Comparison of ENCODE assay signal across 9 mouse cellular contexts in genomic region chr8:115159711-115160374, GRCm38 (mm10).
DNase-seq lines count a peak whose midpoint lies in the region; ATAC-seq and TF ChIP-seq lines count a peak whose summit lies in the region.
"Had no signal": no experiment of that assay in that cellular context is flagged by ENCODE, and none has a peak within 500 bp of the region (broad histone marks: within the 10 kb centered on the region; RNA-seq: fewer than 3 reads in every experiment).

No protein-coding gene starts in this region.

- peak; percentile 25 to 37 for DNase-seq in left cerebral cortex, adult 18-20 months (ENCODE audit: low spot score in 2 of 2)
- no peak for DNase-seq in left cerebral cortex, postnatal 10 days (ENCODE audit: extremely low spot score in 1 of 2, low spot score in 2 of 2)
- peak; percentile 85 for DNase-seq in cerebellum, adult 9-10 months
- DNase-seq in gastrocnemius, adult 2 months, result peak; percentile 51
- DNase-seq in midbrain, embryonic 10.5 days (ENCODE audit: low spot score), result peak; percentile 62
- peak; percentile 45 for DNase-seq in testis, postnatal 10 days (ENCODE audit: low spot score)

- 4% methylated on average over 22 of the region's 22 CpGs for WGBS in hindbrain, embryonic 16.5 days
- WGBS in limb, embryonic 12.5 days, result 3% methylated on average over 22 of the region's 22 CpGs
- 20% methylated on average over 22 of the region's 22 CpGs for WGBS in midbrain, embryonic 10.5 days

- H3K36me3 ChIP-seq in hindbrain, embryonic 16.5 days (ENCODE audit: control insufficient read depth, insufficient read depth, low read length), result no peaks in the 10 kb centered on the region
- H3K36me3 ChIP-seq in limb, embryonic 12.5 days, result no peaks in the 10 kb centered on the region
- no peaks in the 10 kb centered on the region for H3K36me3 ChIP-seq in midbrain, embryonic 10.5 days
- H3K36me3 ChIP-seq: G1E had no signal

- no peaks in the 10 kb centered on the region for H3K9me3 ChIP-seq in hindbrain, embryonic 16.5 days (ENCODE audit: control insufficient read depth, low read length)
- no peaks in the 10 kb centered on the region for H3K9me3 ChIP-seq in limb, embryonic 12.5 days
- no peaks in the 10 kb centered on the region for H3K9me3 ChIP-seq in midbrain, embryonic 10.5 days (replicated peaks)

- ATAC-seq in hindbrain, embryonic 16.5 days, result peak; percentile 58; the same call in 1 of the 2 replicates
- no peak for ATAC-seq in limb, embryonic 12.5 days (ENCODE audit: insufficient number of reproducible peaks, insufficient read depth, low FRiP score, low TSS enrichment, low read depth)

- intact Hi-C loops in left cerebral cortex, postnatal 10 days (cut with DNase I), result loop anchor here (5.0 kb wide), 1 partner anchor 547 kb away; the partner anchor contains the start of gene Maf
- intact Hi-C loops in gastrocnemius, adult 2 months (cut with DNase I), result no loop called here

- H3K4me1 ChIP-seq in hindbrain, embryonic 16.5 days (ENCODE audit: control insufficient read depth, insufficient read depth, low read depth, low read length), result peaks cover 13% of the 10 kb centered on the region
- peaks cover 69% of the 10 kb centered on the region for H3K4me1 ChIP-seq in limb, embryonic 12.5 days (replicated peaks)
- peaks cover 51% of the 10 kb centered on the region for H3K4me1 ChIP-seq in midbrain, embryonic 10.5 days

- H3K27ac ChIP-seq in gastrocnemius, adult 2 months, result peak overlapping the region; percentile 71
- no peak overlapping the region for H3K27ac ChIP-seq in hindbrain, embryonic 16.5 days (ENCODE audit: low read depth, low read length)
- H3K27ac ChIP-seq in limb, embryonic 12.5 days, result peak overlapping the region; percentile 69
- H3K27ac ChIP-seq in midbrain, embryonic 10.5 days (replicated peaks), result peak overlapping the region; percentile 77

- peak overlapping the region; percentile 80 for H3K4me3 ChIP-seq in gastrocnemius, adult 2 months
- H3K4me3 ChIP-seq in hindbrain, embryonic 16.5 days (ENCODE audit: low read length), result peak overlapping the region; percentile 12
- peak overlapping the region; percentile 28 for H3K4me3 ChIP-seq in limb, embryonic 12.5 days (replicated peaks)
- peak overlapping the region; percentile 45 for H3K4me3 ChIP-seq in midbrain, embryonic 10.5 days

- peak; percentile 46; the same call in 1 of the 2 replicates for TF ChIP-seq CTCF in gastrocnemius, adult 2 months (IDR thresholded peaks at IDR 0.05)

- peak overlapping the region; percentile 35 for H3K9ac ChIP-seq in hindbrain, embryonic 16.5 days (ENCODE audit: low read depth, low read length)
- no peak overlapping the region for H3K9ac ChIP-seq in limb, embryonic 12.5 days (replicated peaks)

- peak overlapping the region; percentile 61 for H3K4me2 ChIP-seq in hindbrain, embryonic 16.5 days (ENCODE audit: low read length)
- H3K4me2 ChIP-seq in limb, embryonic 12.5 days, result peak overlapping the region; percentile 59

- peaks cover 2% of the 10 kb centered on the region for H3K27me3 ChIP-seq in hindbrain, embryonic 16.5 days (replicated peaks; ENCODE audit: control insufficient read depth, insufficient read depth, low read length)
- H3K27me3 ChIP-seq in limb, embryonic 12.5 days, result peaks cover 47% of the 10 kb centered on the region
- H3K27me3 ChIP-seq in midbrain, embryonic 10.5 days (ENCODE audit: low read depth, poor library complexity, severe bottlenecking), result peaks cover 64% of the 10 kb centered on the region

Comparison
In these comparisons a context has a peak if more than half of its experiments do, and no peak if none do; other contexts are left out.
1. DNase-seq: peak in left cerebral cortex, adult 18-20 months (2 of 2), cerebellum, adult 9-10 months (single experiment), gastrocnemius, adult 2 months (single experiment), midbrain, embryonic 10.5 days (single experiment) and testis, postnatal 10 days (single experiment); none in left cerebral cortex, postnatal 10 days (0 of 2).
2. H3K4me3 ChIP-seq: peak in every context shown above with its lines; median percentile 80 in gastrocnemius, adult 2 months; 45 in midbrain, embryonic 10.5 days; 28 in limb, embryonic 12.5 days; 12 in hindbrain, embryonic 16.5 days.